Mouse (Mus musculus) E14TG2a.4 (cell line): ENCODE results near the gene Tsx.

Source experiments
- CTCF ChIP-seq: conservative IDR thresholded peaks from 2 replicates; pipeline ENCODE4 v1.5.1; 2014; ENCODE audit warnings: low read length
- NANOG ChIP-seq: IDR thresholded peaks from 2 replicates; pipeline ENCODE4 v1.6.1; 2014; ENCODE audit warnings: borderline replicate concordance, low read length, mixed read lengths

GRCm38 (mm10) chrX:103447539-103448169, 33.4 kb downstream of the Tsx start:
- TF ChIP-seq CTCF (no peak), NANOG (no peak)
